Mouse (Mus musculus) neural tube, embryonic 11.5 days (tissue): ENCODE data around the gene Fbxl7. TPM values are rescaled to one million over a fixed set of nuclear protein-coding genes. Genes with fewer than 3 reads are reported as not detected.

Experiments
- ATAC-seq: fragments of 200-750 bp; cut with Nextera tagmentation; 2 replicates; pipeline ENCODE4 v1.8.0; 2017; ENCODE audit warnings: moderate number of reproducible peaks, mild to moderate bottlenecking, moderate TSS enrichment, moderate library complexity; ENCODE audit not compliant: insufficient read depth, low FRiP score, low TSS enrichment
- DNase-seq: peaks from one replicate; pipeline ENCODE4 v3.0.0-alpha.2; 2015; ENCODE audit warnings: low spot score
- H3K27ac ChIP-seq: fragments of 300-500 bp; sonication (generic); 2 replicates; pipeline ENCODE4 v1.5.1; 2014; ENCODE audit warnings: low read depth, mild to moderate bottlenecking, low read length
- H3K27me3 ChIP-seq: fragments of 300-500 bp; sonication (generic); 2 replicates; pipeline ENCODE4 v1.6.1; 2014; ENCODE audit warnings: mild to moderate bottlenecking, low read length, mixed read lengths; ENCODE audit not compliant: control insufficient read depth, insufficient read depth
- H3K36me3 ChIP-seq: fragments of 300-500 bp; sonication (generic); 2 replicates; pipeline ENCODE4 v1.6.1; 2014; ENCODE audit warnings: mild to moderate bottlenecking, low read length, moderate library complexity, mixed read lengths; ENCODE audit not compliant: control insufficient read depth, insufficient read depth
- H3K4me1 ChIP-seq: fragments of 300-500 bp; sonication (generic); 2 replicates; pipeline ENCODE4 v1.6.1; 2014; ENCODE audit warnings: low read length, mixed read lengths; ENCODE audit not compliant: control insufficient read depth, insufficient read depth
- H3K4me2 ChIP-seq: fragments of 300-500 bp; sonication (generic); 2 replicates; pipeline ENCODE4 v1.6.1; 2014; ENCODE audit warnings: low read depth, mild to moderate bottlenecking, moderate library complexity
- H3K4me3 ChIP-seq: fragments of 300-500 bp; sonication (generic); 2 replicates; pipeline ENCODE4 v1.5.1; 2014; ENCODE audit warnings: low read depth, low read length
- H3K9ac ChIP-seq: fragments of 300-500 bp; sonication (generic); 2 replicates; pipeline ENCODE4 v1.6.1; 2014; ENCODE audit warnings: mild to moderate bottlenecking, low read length
- H3K9me3 ChIP-seq: fragments of 300-500 bp; sonication (generic); 2 replicates; pipeline ENCODE4 v1.6.1; 2016; ENCODE audit warnings: low read length; ENCODE audit not compliant: control insufficient read depth
- WGBS: fragments of 180-500 bp; shearing (Covaris S2); extraction: QIAGEN DNeasy Blood & Tissue Kit; methylation state at CpG from one replicate; pipeline ENCODE4 v1.1.7; 2014; 5-methylcytosine and 5-hydroxymethylcytosine counted together
- polyA plus RNA-seq: library from polyadenylated mRNA; unstranded; fragments of >200 nt; fragmentation: Nextera tagmentation; extraction: Ambion mirVana; gene quantifications from 2 replicates; pipeline ENCODE4 v1.2.1, GENCODE M21; 2014

Fbxl7 gene
- polyA plus RNA-seq, 1 experiment from 2014 or later = 18.7 TPM

DNA sequence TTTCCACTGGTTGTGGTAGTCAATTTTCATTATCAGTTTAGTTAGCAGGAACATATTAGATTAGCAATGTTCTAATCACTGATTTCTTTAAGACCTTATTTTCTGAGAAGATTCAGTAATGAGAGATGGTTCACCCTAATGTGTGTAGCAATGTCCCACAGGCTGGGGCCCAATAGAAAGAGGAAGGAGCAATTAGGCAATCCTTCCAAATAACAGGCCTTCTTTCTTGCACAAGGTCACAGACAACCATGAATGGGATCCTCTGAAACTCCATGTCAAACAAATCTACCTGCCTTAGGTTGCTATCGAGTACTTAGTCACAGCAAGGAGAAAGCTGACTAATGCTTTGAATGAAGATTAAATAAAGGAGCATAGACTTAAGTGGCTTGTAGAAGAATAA, 316.9 kb downstream of the Fbxl7 start:
- no peak for DNase-seq
- ATAC-seq = no peak
- WGBS = 97% methylated on average over 1 of the region's 1 CpGs

DNA sequence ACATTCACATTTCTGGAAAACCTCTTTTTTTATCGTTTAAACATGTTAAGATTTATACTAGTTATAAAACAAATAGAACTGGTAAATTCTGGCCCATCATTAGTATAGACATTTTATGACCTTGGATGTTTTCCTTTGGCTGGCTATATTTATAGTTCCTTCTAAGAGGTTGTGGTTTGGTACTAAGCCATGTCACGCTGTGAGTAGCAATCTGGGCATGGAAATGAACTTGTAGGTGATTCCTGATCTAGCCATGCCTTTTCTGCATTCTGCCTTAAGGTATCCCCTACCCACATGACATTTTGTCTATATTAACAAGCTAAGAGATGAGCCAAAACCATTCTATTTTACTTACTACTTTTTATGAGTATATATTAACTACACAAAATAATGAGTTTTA, 329.3 kb downstream of the Fbxl7 start:
- Histone ChIP-seq H3K9me3 (no peaks in the 10 kb centered on the region), H3K27ac (no peak overlapping the region), H3K4me3 (no peak overlapping the region), H3K9ac (no peak overlapping the region), H3K27me3 (no peaks in the 10 kb centered on the region), H3K36me3 (no peaks in the 10 kb centered on the region), H3K4me1 (no peaks in the 10 kb centered on the region), H3K4me2 (no peak overlapping the region)
- DNase-seq (no peak), ATAC-seq (no peak)
- WGBS = 94% methylated on average over 2 of the region's 2 CpGs

More for the DNA sequence above, 316.9 kb downstream of the Fbxl7 start:
- no peak overlapping the region for H3K4me3 ChIP-seq
- H3K9me3 ChIP-seq = no peaks in the 10 kb centered on the region
- no peaks in the 10 kb centered on the region for H3K27me3 ChIP-seq
- H3K4me1 ChIP-seq = no peaks in the 10 kb centered on the region
- no peak overlapping the region for H3K9ac ChIP-seq
- H3K27ac ChIP-seq = no peak overlapping the region
- H3K4me2 ChIP-seq = no peak overlapping the region
- H3K36me3 ChIP-seq = no peaks in the 10 kb centered on the region

GRCm38 (mm10) chr15:26553620-26554019, 341.8 kb downstream of the Fbxl7 start:
- H3K4me3 ChIP-seq = no peak overlapping the region
- H3K4me2 ChIP-seq = no peak overlapping the region
- 77% methylated on average over 10 of the region's 10 CpGs for WGBS
- H3K4me1 ChIP-seq = no peaks in the 10 kb centered on the region
- H3K27me3 ChIP-seq = no peaks in the 10 kb centered on the region
- ATAC-seq (no peak), DNase-seq (no peak)
- no peak overlapping the region for H3K9ac ChIP-seq
- H3K9me3 ChIP-seq = no peaks in the 10 kb centered on the region
- H3K27ac ChIP-seq = no peak overlapping the region
- peaks cover 3% of the 10 kb centered on the region; the same call in 1 of the 2 replicates for H3K36me3 ChIP-seq

DNA sequence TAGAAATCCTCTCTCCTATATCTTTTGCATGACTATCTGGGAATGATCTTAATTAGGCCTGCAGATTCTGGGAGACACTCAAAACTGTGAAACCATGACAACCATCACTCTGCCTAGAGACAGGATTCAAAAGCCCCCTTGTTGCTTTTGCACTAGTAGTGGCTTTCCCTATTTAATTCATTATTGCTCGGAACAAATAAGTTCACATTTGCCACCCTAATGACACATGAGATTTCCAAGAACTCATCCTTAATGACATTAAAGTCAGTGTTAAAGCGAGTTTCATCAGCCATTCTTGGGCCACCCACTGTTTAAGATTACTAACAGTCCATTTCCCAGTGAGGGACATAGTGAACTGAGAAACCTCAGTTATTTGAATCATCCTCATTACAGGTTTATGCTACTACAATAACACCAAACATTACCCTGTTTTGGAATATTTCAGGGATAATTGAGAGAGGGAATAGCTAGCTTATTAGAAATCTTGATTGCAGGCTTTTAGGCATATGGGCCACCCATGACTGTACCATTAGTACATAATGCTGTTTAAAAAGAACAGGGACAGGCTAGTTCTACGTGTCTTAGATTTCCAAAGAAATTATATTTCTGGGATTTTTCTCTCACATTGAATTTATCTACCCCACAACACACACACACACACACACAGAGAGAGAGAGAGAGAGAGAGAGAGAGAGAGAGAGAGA, 361.2 kb downstream of the Fbxl7 start:
- Histone ChIP-seq H3K27me3 (no peaks in the 10 kb centered on the region), H3K4me2 (no peak overlapping the region), H3K36me3 (no peaks in the 10 kb centered on the region), H3K9ac (no peak overlapping the region), H3K4me3 (no peak overlapping the region), H3K9me3 (no peaks in the 10 kb centered on the region), H3K27ac (no peak overlapping the region), H3K4me1 (no peaks in the 10 kb centered on the region)
- ATAC-seq = no peak
- WGBS = 68% methylated on average over 3 of the region's 3 CpGs
- DNase-seq = no peak

- ATAC-seq = no peak
- 78% methylated on average over 6 of the region's 6 CpGs for WGBS
Observed at GRCm38 (mm10) chr15:26519220-26519631, 376.2 kb downstream of the Fbxl7 start.

GRCm38 (mm10) chr15:26501024-26501423, 394.4 kb downstream of the Fbxl7 start:
- no peak for ATAC-seq
- 69% methylated on average over 4 of the region's 4 CpGs for WGBS
- H3K27ac ChIP-seq = no peak overlapping the region

More at GRCm38 (mm10) chr15:26519220-26519631, 376.2 kb downstream of the Fbxl7 start:
- Histone ChIP-seq H3K4me2 (no peak overlapping the region), H3K27me3 (no peaks in the 10 kb centered on the region), H3K36me3 (no peaks in the 10 kb centered on the region), H3K9ac (no peak overlapping the region), H3K9me3 (no peaks in the 10 kb centered on the region), H3K4me3 (no peak overlapping the region), H3K27ac (no peak overlapping the region), H3K4me1 (no peaks in the 10 kb centered on the region)
- DNase-seq = no peak

More at GRCm38 (mm10) chr15:26501024-26501423, 394.4 kb downstream of the Fbxl7 start:
- Histone ChIP-seq H3K27me3 (no peaks in the 10 kb centered on the region), H3K36me3 (no peaks in the 10 kb centered on the region), H3K9me3 (no peaks in the 10 kb centered on the region), H3K4me3 (no peak overlapping the region), H3K4me1 (no peaks in the 10 kb centered on the region), H3K4me2 (no peak overlapping the region), H3K9ac (no peak overlapping the region)
- no peak for DNase-seq
